Mouse (Mus musculus): Measurements from ENCODE around the gene Spon1. TPM values are rescaled to one million over a fixed set of nuclear protein-coding genes. Genes with fewer than 3 reads are reported as not detected.

Spon1 gene
- polyA plus RNA-seq, 1 experiment = 1.2 TPM

DNA sequence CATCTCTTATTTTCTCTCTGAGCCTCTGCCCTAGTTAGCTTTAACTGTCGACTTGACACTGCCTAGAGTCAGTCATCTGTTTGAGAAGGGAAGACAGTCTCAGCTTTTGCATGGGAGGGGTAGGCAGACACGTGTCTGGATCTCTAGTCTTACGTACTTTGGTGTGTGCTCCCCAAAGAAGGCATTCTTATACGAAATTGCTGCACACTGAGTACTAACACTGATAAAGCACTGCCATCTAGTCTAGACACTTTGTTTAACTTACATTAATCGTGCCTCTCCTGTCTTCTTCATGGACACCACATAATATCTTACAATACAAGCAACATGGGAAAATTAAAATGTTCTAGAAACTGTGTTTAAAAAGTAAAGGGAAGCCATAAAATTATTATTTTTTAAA is 129.5 kb downstream of the Spon1 start:
- no peak for TF ChIP-seq CTCF (IDR thresholded peaks at IDR 0.05; ENCODE audit: extremely low read depth, insufficient read depth, insufficient read length, insufficient replicate concordance)
- TF ChIP-seq POLR2A (IDR thresholded peaks at IDR 0.05; ENCODE audit: low read depth, low read length) = no peak
- no peak overlapping the region for H3K4me3 ChIP-seq (ENCODE audit: extremely low read depth, insufficient read depth, insufficient read length)
- WGBS = 75% methylated on average over 5 of the region's 5 CpGs
- H3K27ac ChIP-seq (ENCODE audit: insufficient read depth, low read length) = no peak overlapping the region
- no peaks in the 10 kb centered on the region for H3K27me3 ChIP-seq (ENCODE audit: control insufficient read depth, insufficient read depth, low read length)
- no peaks in the 10 kb centered on the region for H3K4me1 ChIP-seq (ENCODE audit: control insufficient read depth, insufficient read depth, insufficient read length)
- DNase-seq (ENCODE audit: low read depth in 1 of 2, low spot score in 2 of 2) = no peak
- no peaks in the 10 kb centered on the region for H3K36me3 ChIP-seq (ENCODE audit: control insufficient read depth, insufficient read depth, low read length)

DNA sequence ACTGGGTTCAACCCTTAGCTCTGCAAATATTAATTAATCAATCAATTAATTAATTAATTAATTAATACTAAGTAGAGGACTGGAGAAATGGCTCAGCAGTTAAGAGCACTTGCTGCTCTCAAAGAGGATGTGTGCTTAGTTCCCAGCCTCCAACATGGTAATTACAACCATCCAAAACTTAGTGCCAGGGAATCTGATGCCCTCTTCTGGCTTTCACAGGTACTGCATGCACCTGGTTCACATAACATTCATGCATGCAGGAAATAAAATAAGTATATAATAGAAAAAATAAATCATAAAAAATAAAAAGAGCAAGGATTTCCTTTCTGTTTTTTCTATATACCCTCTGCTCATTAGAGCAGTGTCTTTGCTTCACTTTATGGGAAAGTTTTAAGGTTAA is 132.6 kb downstream of the Spon1 start:
- no peak for DNase-seq (ENCODE audit: low read depth in 1 of 2, low spot score in 2 of 2)
- Histone ChIP-seq H3K4me1 (ENCODE audit: control insufficient read depth, insufficient read depth, insufficient read length) (no peaks in the 10 kb centered on the region), H3K27me3 (ENCODE audit: control insufficient read depth, insufficient read depth, low read length) (no peaks in the 10 kb centered on the region), H3K4me3 (ENCODE audit: extremely low read depth, insufficient read depth, insufficient read length) (no peak overlapping the region), H3K36me3 (ENCODE audit: control insufficient read depth, insufficient read depth, low read length) (no peaks in the 10 kb centered on the region), H3K27ac (ENCODE audit: insufficient read depth, low read length) (no peak overlapping the region)
- TF ChIP-seq CTCF (IDR thresholded peaks at IDR 0.05; ENCODE audit: extremely low read depth, insufficient read depth, insufficient read length, insufficient replicate concordance) (no peak), POLR2A (IDR thresholded peaks at IDR 0.05; ENCODE audit: low read depth, low read length) (no peak)

DNA sequence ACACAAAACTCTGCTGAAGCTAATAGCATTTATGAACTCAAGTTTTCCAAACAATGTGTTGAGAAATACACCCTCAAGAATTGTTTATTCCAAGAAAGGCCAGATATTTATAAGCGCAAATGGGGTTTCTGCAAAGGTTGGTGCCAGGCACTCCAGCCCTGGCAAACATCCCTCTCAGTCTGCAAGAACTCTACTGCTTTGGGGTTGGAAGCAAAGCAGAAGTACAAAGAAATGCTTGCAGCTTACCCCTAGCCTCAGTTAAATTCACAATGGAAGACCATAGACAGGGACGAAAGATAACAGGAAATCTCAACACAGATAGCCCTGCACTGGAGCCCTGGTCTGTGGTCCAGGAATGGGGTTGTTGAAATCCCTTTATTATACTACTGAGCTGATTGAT is 135.7 kb downstream of the Spon1 start:
- TF ChIP-seq CTCF (IDR thresholded peaks at IDR 0.05; ENCODE audit: extremely low read depth, insufficient read depth, insufficient read length, insufficient replicate concordance) = no peak
- TF ChIP-seq POLR2A (IDR thresholded peaks at IDR 0.05; ENCODE audit: low read depth, low read length) = no peak
- Histone ChIP-seq H3K4me3 (ENCODE audit: extremely low read depth, insufficient read depth, insufficient read length) (no peak overlapping the region), H3K27ac (ENCODE audit: insufficient read depth, low read length) (no peak overlapping the region), H3K36me3 (ENCODE audit: control insufficient read depth, insufficient read depth, low read length) (no peaks in the 10 kb centered on the region), H3K27me3 (ENCODE audit: control insufficient read depth, insufficient read depth, low read length) (no peaks in the 10 kb centered on the region), H3K4me1 (ENCODE audit: control insufficient read depth, insufficient read depth, insufficient read length) (no peaks in the 10 kb centered on the region)
- WGBS = 91% methylated on average over 2 of the region's 2 CpGs
- no peak for DNase-seq (ENCODE audit: low read depth in 1 of 2, low spot score in 2 of 2)

DNA sequence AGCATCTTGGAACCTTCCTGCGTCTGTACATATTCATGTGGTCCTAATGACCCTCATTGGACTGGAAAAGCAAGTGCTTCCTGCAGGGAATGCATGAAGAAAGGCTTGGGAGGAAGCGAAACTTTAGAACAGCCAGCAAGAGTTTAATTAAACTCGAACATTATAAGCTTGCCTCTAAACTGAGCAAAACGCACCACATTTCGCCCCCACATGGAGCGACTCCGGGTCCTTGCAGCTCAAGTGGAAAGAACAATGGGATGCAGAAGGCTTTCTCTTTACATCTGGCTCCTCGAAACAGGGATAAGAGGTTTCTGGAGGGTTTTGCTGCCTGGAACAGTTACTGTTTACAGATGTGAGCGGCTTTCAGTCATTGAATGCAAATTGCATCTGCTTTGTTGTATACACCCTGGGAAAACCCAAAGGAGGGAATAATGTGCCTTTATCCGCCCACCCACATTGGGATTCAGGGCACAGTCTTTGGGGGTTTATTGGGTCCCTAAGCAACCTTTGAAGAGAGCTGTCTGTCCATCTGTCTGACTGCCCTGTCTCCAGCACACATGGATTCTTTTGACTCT is 136.2 kb downstream of the Spon1 start:
- 80% methylated on average over 10 of the region's 10 CpGs for WGBS
- no peak for DNase-seq (ENCODE audit: low read depth in 1 of 2, low spot score in 2 of 2)
- no peaks in the 10 kb centered on the region for H3K4me1 ChIP-seq (ENCODE audit: control insufficient read depth, insufficient read depth, insufficient read length)

DNA sequence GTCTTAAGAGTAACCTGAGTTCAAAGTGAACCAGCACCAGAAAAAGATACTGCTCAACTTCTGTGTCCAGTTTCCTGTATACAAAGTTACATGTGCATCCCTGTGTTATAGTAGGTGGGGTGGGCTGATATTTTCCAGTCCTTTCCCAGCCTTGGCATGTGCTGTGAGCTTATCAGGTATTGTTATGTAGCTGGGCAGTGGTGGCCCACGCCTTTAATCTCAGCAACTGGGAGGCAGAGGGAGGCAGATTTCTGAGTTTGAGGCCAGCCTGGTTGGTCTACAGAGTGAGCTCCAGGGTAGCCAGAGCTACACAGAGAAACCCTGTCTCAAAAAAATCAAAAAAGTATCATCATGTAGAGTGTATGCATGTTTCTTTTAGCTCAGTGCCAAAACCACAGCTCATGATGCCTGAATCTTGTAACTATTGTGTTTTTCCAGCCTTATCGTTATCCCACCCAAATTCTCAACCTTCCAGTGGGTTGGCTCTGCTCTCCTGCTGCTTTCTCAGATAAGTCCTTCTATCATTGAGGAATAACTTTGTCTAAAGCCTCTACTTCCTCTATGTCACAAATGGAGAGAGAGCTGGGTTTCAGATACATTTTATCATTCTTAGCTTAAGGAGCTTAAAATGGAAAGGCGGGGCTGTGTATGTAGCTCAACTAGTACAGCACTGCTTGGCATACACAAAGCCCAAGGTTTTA is 137.5 kb downstream of the Spon1 start:
- 95% methylated on average over 3 of the region's 3 CpGs for WGBS
- Histone ChIP-seq H3K36me3 (ENCODE audit: control insufficient read depth, insufficient read depth, low read length) (no peaks in the 10 kb centered on the region), H3K27me3 (ENCODE audit: control insufficient read depth, insufficient read depth, low read length) (no peaks in the 10 kb centered on the region), H3K4me1 (ENCODE audit: control insufficient read depth, insufficient read depth, insufficient read length) (no peaks in the 10 kb centered on the region), H3K27ac (ENCODE audit: insufficient read depth, low read length) (no peak overlapping the region), H3K4me3 (ENCODE audit: extremely low read depth, insufficient read depth, insufficient read length) (no peak overlapping the region)
- DNase-seq (ENCODE audit: low read depth in 1 of 2, low spot score in 2 of 2) = no peak
- no peak for TF ChIP-seq CTCF (IDR thresholded peaks at IDR 0.05; ENCODE audit: extremely low read depth, insufficient read depth, insufficient read length, insufficient replicate concordance)
- no peak for TF ChIP-seq POLR2A (IDR thresholded peaks at IDR 0.05; ENCODE audit: low read depth, low read length)

More for the DNA sequence above, 136.2 kb downstream of the Spon1 start:
- no peak for TF ChIP-seq POLR2A (IDR thresholded peaks at IDR 0.05; ENCODE audit: low read depth, low read length)
- TF ChIP-seq CTCF (IDR thresholded peaks at IDR 0.05; ENCODE audit: extremely low read depth, insufficient read depth, insufficient read length, insufficient replicate concordance) = no peak
- Histone ChIP-seq H3K36me3 (ENCODE audit: control insufficient read depth, insufficient read depth, low read length) (no peaks in the 10 kb centered on the region), H3K27me3 (ENCODE audit: control insufficient read depth, insufficient read depth, low read length) (no peaks in the 10 kb centered on the region), H3K4me3 (ENCODE audit: extremely low read depth, insufficient read depth, insufficient read length) (no peak overlapping the region), H3K27ac (ENCODE audit: insufficient read depth, low read length) (no peak overlapping the region)

DNA sequence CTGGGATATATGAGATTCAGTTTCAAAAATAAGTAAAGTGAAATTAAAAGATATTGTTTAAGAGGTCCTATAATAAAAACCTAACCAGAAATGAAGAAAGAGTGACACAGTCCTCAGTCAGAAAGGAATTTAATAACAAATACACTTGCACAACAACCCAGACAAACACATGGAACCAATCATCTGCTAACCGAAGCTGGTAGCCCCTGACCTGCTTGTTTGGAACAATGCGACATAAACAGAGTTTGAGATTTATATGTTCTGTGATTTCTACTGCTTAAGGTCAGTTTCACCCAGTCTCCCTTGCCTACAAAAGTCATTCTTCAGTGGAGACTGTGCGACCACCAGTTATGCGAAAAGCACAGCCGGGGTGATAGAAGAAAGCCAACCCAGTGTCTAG is 138.1 kb downstream of the Spon1 start:
- Histone ChIP-seq H3K27me3 (ENCODE audit: control insufficient read depth, insufficient read depth, low read length) (no peaks in the 10 kb centered on the region), H3K27ac (ENCODE audit: insufficient read depth, low read length) (no peak overlapping the region), H3K4me1 (ENCODE audit: control insufficient read depth, insufficient read depth, insufficient read length) (no peaks in the 10 kb centered on the region), H3K4me3 (ENCODE audit: extremely low read depth, insufficient read depth, insufficient read length) (no peak overlapping the region), H3K36me3 (ENCODE audit: control insufficient read depth, insufficient read depth, low read length) (no peaks in the 10 kb centered on the region)
- DNase-seq (ENCODE audit: low read depth in 1 of 2, low spot score in 2 of 2) = no peak
- 92% methylated on average over 5 of the region's 5 CpGs for WGBS
- no peak for TF ChIP-seq CTCF (IDR thresholded peaks at IDR 0.05; ENCODE audit: extremely low read depth, insufficient read depth, insufficient read length, insufficient replicate concordance)
- no peak for TF ChIP-seq POLR2A (IDR thresholded peaks at IDR 0.05; ENCODE audit: low read depth, low read length)

DNA sequence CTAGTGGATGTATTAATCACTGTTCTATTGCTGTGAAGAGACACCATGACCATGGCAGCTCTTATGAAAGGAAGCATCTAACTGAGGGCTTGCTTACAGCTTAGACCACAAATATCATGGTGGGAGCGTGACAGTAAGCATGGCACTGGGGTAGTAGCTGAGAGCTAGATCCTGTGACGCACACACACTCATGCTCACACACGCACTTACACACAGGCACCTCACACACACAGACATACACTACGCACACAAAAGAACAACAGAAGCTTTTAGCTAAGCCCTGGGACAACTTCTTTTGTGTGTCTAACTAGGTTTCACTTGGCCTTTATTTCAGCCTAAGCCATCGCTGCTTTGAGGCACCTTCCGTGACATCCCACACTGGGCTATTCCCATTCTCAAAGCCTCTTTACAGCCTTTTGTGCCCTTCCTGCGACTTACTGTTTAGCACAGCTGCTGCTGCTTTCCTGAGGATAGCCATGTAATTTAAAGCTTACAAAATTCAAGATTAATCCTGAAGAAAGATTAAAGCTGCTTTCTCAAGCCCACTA is 138.6 kb downstream of the Spon1 start:
- DNase-seq (ENCODE audit: low read depth in 1 of 2, low spot score in 2 of 2) = no peak
- no peaks in the 10 kb centered on the region for H3K27me3 ChIP-seq (ENCODE audit: control insufficient read depth, insufficient read depth, low read length)
- TF ChIP-seq CTCF (IDR thresholded peaks at IDR 0.05; ENCODE audit: extremely low read depth, insufficient read depth, insufficient read length, insufficient replicate concordance) (no peak), POLR2A (IDR thresholded peaks at IDR 0.05; ENCODE audit: low read depth, low read length) (no peak)
- H3K4me3 ChIP-seq (ENCODE audit: extremely low read depth, insufficient read depth, insufficient read length) = no peak overlapping the region
- WGBS = 87% methylated on average over 7 of the region's 7 CpGs
- H3K36me3 ChIP-seq (ENCODE audit: control insufficient read depth, insufficient read depth, low read length) = no peaks in the 10 kb centered on the region
- no peak overlapping the region for H3K27ac ChIP-seq (ENCODE audit: insufficient read depth, low read length)
- no peaks in the 10 kb centered on the region for H3K4me1 ChIP-seq (ENCODE audit: control insufficient read depth, insufficient read depth, insufficient read length)
